Mouse (Mus musculus): ENCODE data around the gene Ogdh. TPM values are rescaled to one million over a fixed set of nuclear protein-coding genes. Genes with fewer than 3 reads are reported as not detected.
"Not testable (repeated sequence)": the region's sequence is repeated elsewhere in the genome, so short reads cannot be mapped to it uniquely, and the experiment has no call there.

Gene Ogdh
- total RNA-seq (2021), result 100 to 1,000 TPM; 218 to 220 TPM

GRCm38 (mm10) chr11:6291401-6292115, at the start of gene Ogdh:
Ogdh (plus strand) TSS chr11:6291633.
- peak; percentile 99 for DNase-seq

GRCm38 (mm10) chr11:6244707-6245106, 46.7 kb upstream of the Ogdh start:
- no peak for DNase-seq

GRCm38 (mm10) chr11:6252248-6252647, 39.2 kb upstream of the Ogdh start:
- DNase-seq, result no peak

GRCm38 (mm10) chr11:6252824-6253223, 38.6 kb upstream of the Ogdh start:
- DNase-seq, result no peak

GRCm38 (mm10) chr11:6254602-6255001, 36.8 kb upstream of the Ogdh start:
- not testable (repeated sequence) for DNase-seq

- no peak for DNase-seq
Observed at GRCm38 (mm10) chr11:6256490-6257072, 34.9 kb upstream of the Ogdh start.

GRCm38 (mm10) chr11:6259413-6259812, 32.0 kb upstream of the Ogdh start:
- DNase-seq, result no peak

GRCm38 (mm10) chr11:6261434-6262082, 29.9 kb upstream of the Ogdh start:
- peak; percentile 55 to 59 for DNase-seq

GRCm38 (mm10) chr11:6266621-6267020, 24.8 kb upstream of the Ogdh start:
- no peak for DNase-seq

- DNase-seq, result peak; percentile 89
Observed at GRCm38 (mm10) chr11:6267320-6268254, 23.8 kb upstream of the Ogdh start, which contains the start of gene Ddx56. Ddx56 (minus strand) TSS chr11:6267772.

GRCm38 (mm10) chr11:6273607-6274006, 17.8 kb upstream of the Ogdh start:
- no peak for DNase-seq

- DNase-seq, result peak; percentile 97 to 98
Observed at GRCm38 (mm10) chr11:6274387-6275093, 16.9 kb upstream of the Ogdh start, which contains the start of gene Tmed4. Tmed4 (minus strand) TSS chr11:6274870.

- DNase-seq, result no peak
Observed at GRCm38 (mm10) chr11:6275094-6275484, 16.3 kb upstream of the Ogdh start.

- DNase-seq, result no peak
Observed at GRCm38 (mm10) chr11:6276466-6276865, 15.0 kb upstream of the Ogdh start.

- no peak for DNase-seq
Observed at GRCm38 (mm10) chr11:6282940-6283339, 8.5 kb upstream of the Ogdh start.

GRCm38 (mm10) chr11:6290138-6290537, 1.3 kb upstream of the Ogdh start:
- no peak for DNase-seq

- DNase-seq, result no peak
Observed at GRCm38 (mm10) chr11:6290883-6291282, 550 bp upstream of the Ogdh start.

- no peak for DNase-seq
Observed at GRCm38 (mm10) chr11:6292116-6292987, 919 bp downstream of the Ogdh start.

- no peak for DNase-seq
Observed at GRCm38 (mm10) chr11:6292988-6293349, 1.5 kb downstream of the Ogdh start.

GRCm38 (mm10) chr11:6293601-6294000, 2.2 kb downstream of the Ogdh start:
- no peak for DNase-seq

- no peak for DNase-seq
Observed at GRCm38 (mm10) chr11:6294632-6295031, 3.2 kb downstream of the Ogdh start.

Data from layer of hippocampus, postnatal 36 days (tissue).